Comparison of ENCODE assay signal across 18 mouse cellular contexts in the genomic region with DNA sequence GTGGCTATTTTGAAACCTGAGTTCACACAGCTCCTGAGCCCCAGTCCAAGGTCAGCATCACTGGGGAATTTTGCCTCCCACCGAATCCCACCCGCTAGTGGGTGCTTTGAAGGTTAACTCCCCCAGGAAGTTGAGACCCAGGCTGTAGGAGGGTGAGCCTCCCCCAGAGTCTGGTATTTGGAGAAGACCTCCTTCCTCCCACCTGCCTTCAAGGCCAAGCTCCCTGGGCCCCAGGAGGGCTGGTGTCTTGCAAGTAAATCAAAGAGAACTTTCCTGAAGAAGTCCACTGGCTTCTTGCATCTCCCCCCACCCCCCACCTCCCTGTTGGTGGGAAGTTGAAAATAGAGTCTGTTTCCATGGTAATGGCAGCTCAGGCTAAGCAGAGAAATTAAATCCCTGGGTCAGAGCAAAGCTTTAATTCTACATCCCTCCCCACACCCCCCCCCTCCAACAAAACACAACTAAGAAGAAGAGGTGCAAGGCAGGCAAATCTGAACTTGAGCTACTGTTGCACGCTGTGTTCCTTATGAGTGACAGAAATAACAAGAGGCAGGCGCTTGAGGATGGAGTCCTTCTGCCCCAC.
A peak's percentile ranks its signal among the peaks of the same experiment; 100 is the strongest.
DNase-seq lines count a peak whose midpoint lies in the region; ATAC-seq and TF ChIP-seq lines count a peak whose summit lies in the region.
"Had no signal": no experiment of that assay in that cellular context is flagged by ENCODE, and none has a peak within 500 bp of the region (broad histone marks: within the 10 kb centered on the region; RNA-seq: fewer than 3 reads in every experiment).

No protein-coding gene starts in this region.

- H3K4me3 ChIP-seq in kidney, embryonic 15.5 days (replicated peaks), result no peak overlapping the region
- no peak overlapping the region for H3K4me3 ChIP-seq in midbrain, embryonic 14.5 days (replicated peaks; ENCODE audit: low read depth, low read length)
- H3K4me3 ChIP-seq: liver, embryonic 15.5 days had no signal

- H3K9ac ChIP-seq in kidney, embryonic 15.5 days, result no peak overlapping the region
- H3K9ac ChIP-seq in midbrain, embryonic 14.5 days (replicated peaks; ENCODE audit: low read length), result no peak overlapping the region
- H3K9ac ChIP-seq: liver, embryonic 15.5 days had no signal

- H3K27ac ChIP-seq in kidney, embryonic 15.5 days, result peak overlapping the region; percentile 69
- H3K27ac ChIP-seq in midbrain, embryonic 14.5 days (replicated peaks; ENCODE audit: low read depth, low read length), result no peak overlapping the region
- H3K27ac ChIP-seq: liver, embryonic 15.5 days had no signal

- peak; percentile 53 for DNase-seq in embryo, embryonic 10.5 days (ENCODE audit: low spot score)
- DNase-seq in embryo, embryonic 10 days (ENCODE audit: low spot score), result no peak
- DNase-seq in kidney, postnatal 36 days, result no peak
- DNase-seq in brain, embryonic 14.5 days (ENCODE audit: low read depth), result peak; percentile 77
- DNase-seq in midbrain, embryonic 14.5 days, result peak; percentile 64
- no peak for DNase-seq in layer of hippocampus, postnatal 10 days (ENCODE audit: low spot score in 2 of 2)
- DNase-seq in spleen, postnatal 10 days (ENCODE audit: low spot score in 2 of 2), result no peak
- DNase-seq: cerebellum, postnatal 14 days; heart, adult 18-20 months; kidney, postnatal 10 days; layer of hippocampus, adult 9-11 months; lung, postnatal 10 days; thymus, adult 2 months had no signal

- H3K27me3 ChIP-seq in kidney, embryonic 15.5 days, result no peaks in the 10 kb centered on the region
- no peaks in the 10 kb centered on the region for H3K27me3 ChIP-seq in midbrain, embryonic 14.5 days (ENCODE audit: control insufficient read depth, insufficient read depth, low read length)
- H3K27me3 ChIP-seq: liver, embryonic 15.5 days had no signal

- peaks cover 56% of the 10 kb centered on the region for H3K4me1 ChIP-seq in kidney, embryonic 15.5 days
- peaks cover 23% of the 10 kb centered on the region for H3K4me1 ChIP-seq in midbrain, embryonic 14.5 days (ENCODE audit: control insufficient read depth, insufficient read depth, low read length)
- H3K4me1 ChIP-seq: liver, embryonic 15.5 days had no signal

- no peaks in the 10 kb centered on the region for H3K36me3 ChIP-seq in kidney, embryonic 15.5 days
- no peaks in the 10 kb centered on the region for H3K36me3 ChIP-seq in midbrain, embryonic 14.5 days (ENCODE audit: control insufficient read depth, insufficient read depth, low read length)
- H3K36me3 ChIP-seq: G1E; liver, embryonic 15.5 days had no signal

- ATAC-seq in kidney, embryonic 15.5 days (replicated peaks; ENCODE audit: low FRiP score), result peak; percentile 51; the same call in 1 of the 2 replicates
- no peak for ATAC-seq in midbrain, embryonic 14.5 days (ENCODE audit: low FRiP score, low TSS enrichment)
- ATAC-seq: CD4-positive, CD25-positive, alpha-beta regulatory T cell, adult 4 months; inflammation-experienced regulatory T-cells, adult 6 months had no signal

- WGBS in kidney, embryonic 15.5 days, result 15% methylated on average over 4 of the region's 4 CpGs
- 15% methylated on average over 4 of the region's 4 CpGs for WGBS in midbrain, embryonic 14.5 days

- H3K9me3 ChIP-seq in kidney, embryonic 15.5 days (replicated peaks), result no peaks in the 10 kb centered on the region
- H3K9me3 ChIP-seq in midbrain, embryonic 14.5 days (ENCODE audit: control insufficient read depth, low read length), result no peaks in the 10 kb centered on the region
- H3K9me3 ChIP-seq: liver, embryonic 15.5 days had no signal

- no peak for TF ChIP-seq CTCF in brain, embryonic 14.5 days (IDR thresholded peaks at IDR 0.05; ENCODE audit: borderline replicate concordance, extremely low read depth, insufficient read depth, insufficient read length)

- no peak for TF ChIP-seq POLR2A in brain, embryonic 14.5 days (IDR thresholded peaks at IDR 0.05; ENCODE audit: borderline replicate concordance, extremely low read depth, insufficient read depth, insufficient read length, poor library complexity, severe bottlenecking)

- no peak overlapping the region for H3K4me2 ChIP-seq in kidney, embryonic 15.5 days
- no peak overlapping the region for H3K4me2 ChIP-seq in midbrain, embryonic 14.5 days (ENCODE audit: low read length)
- H3K4me2 ChIP-seq: liver, embryonic 15.5 days had no signal

Comparison
In these comparisons a context has a peak if more than half of its experiments do, and no peak if none do; other contexts are left out.
1. DNase-seq: peak in embryo, embryonic 10.5 days (single experiment), brain, embryonic 14.5 days (single experiment) and midbrain, embryonic 14.5 days (single experiment); none in embryo, embryonic 10 days (single experiment), kidney, postnatal 36 days (0 of 2), layer of hippocampus, postnatal 10 days (0 of 2) and spleen, postnatal 10 days (0 of 2).